Mouse (Mus musculus) frontal cortex, postnatal 10 days (tissue): ENCODE results near the gene Olfr877.

ENCODE experiments used
- DNase-seq, 2 experiments: peaks; one replicate each; pipeline ENCODE4 v3.0.0; 2022; ENCODE audit warnings: low spot score in 2 of 2, mixed read lengths in 1 of 2

Gene Olfr877

GRCm38 (mm10) chr9:37853969-37854368 lies at the start of gene Olfr877:
Gene Olfr877 (plus strand): TSS chr9:37854269.
- DNase-seq, result no peak

DNA sequence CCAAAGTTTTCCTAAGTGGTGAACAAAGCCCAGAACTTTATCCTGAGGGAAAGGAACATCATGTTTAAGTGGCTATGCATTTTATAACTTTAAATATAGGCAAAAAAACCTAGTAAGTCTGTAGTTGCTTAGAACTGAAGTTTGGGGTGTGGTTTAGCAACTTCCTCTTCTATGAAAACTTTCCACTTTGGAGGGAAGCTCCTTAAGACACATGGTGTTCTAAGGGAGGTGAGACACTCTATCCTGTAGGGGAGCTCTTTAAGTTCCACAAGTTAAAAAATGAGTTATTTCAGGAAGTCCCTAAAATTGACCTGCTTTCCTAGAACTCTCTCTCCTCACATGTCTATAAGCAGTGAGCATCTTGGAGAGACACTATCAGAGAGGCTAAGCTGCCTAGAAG lies 46.8 kb upstream of the Olfr877 start:
- DNase-seq, result no peak

DNA sequence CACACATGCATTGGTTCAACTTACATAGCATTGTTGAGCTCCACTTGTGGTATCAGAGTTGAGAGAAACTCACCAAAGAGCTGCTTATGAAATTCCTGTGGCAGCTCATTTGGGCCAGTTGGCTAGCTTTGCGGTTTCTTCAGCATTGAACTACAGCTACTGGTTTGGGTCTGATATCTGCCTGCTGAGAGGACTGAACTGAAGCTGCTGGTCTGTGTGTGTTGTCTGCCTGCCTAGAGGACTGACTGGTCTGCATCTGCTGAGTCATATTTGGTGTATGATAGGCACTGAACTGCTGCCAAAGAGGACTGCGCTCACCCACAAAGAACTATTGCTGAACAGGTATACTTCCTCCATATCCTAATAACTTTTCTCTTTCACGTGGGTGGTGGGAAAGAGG lies 45.6 kb upstream of the Olfr877 start:
- no peak for DNase-seq

DNA sequence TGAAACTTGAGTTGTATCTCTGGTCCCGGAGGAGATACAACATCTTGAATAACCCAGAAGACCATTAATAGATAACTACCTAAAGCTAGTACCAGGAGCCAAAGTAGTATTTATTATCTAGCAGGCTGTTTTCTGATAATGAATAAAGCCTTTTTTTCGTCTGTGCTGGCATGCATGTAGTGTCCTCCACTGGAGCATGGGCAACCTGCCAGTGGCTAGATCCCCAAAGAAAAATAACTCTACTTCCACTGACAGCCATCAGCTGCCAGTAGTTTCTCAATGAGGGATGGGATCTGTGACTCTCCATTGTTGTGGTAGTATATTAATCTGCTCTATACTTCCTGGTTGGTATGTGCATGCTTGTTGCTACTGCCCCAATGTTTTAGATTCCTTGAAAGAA lies 45.1 kb upstream of the Olfr877 start:
- DNase-seq, result no peak

GRCm38 (mm10) chr9:37814696-37815095 lies 39.4 kb upstream of the Olfr877 start:
- peak; percentile 15 to 39 for DNase-seq

GRCm38 (mm10) chr9:37829881-37830280 lies 24.2 kb upstream of the Olfr877 start:
- DNase-seq, result no peak

DNA sequence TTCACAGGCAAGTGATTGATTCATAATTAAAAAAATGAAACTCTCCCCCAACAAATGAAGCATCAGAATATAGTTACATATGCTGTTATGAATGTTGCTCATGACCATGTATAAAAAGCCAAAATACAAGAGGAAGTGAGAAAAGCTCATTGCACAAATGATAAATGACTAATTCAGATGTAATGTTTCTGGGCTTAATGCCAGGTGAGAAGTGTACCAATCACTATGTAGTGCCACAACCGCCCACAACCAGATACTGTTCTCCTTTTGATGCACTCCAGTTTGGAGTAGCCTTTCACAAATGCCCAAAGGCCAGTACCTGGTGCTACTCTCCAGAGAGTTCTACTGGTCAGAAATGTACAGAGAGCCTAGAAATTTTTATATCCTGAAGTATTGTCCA lies 20.7 kb upstream of the Olfr877 start:
- no peak for DNase-seq

DNA sequence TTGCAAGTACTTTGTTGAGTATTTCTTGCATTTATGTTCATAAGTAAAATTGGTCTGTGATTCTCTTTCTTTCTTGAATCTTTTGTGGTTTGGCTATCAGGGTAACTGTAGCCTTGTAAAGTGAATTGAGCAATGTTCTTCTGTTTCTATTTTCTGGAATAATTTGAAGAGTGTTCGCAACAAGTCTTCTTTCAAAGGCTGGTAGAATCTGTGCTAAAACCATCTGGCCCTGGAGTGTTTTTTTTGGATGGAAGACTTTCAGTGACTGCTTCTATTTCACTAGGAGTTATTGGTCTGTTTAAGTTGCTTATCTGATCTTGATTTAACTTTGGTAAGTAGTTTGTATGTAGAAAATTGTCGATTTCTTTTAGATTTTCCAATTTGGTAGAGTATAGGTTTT lies 4.8 kb upstream of the Olfr877 start:
- no peak for DNase-seq

DNA sequence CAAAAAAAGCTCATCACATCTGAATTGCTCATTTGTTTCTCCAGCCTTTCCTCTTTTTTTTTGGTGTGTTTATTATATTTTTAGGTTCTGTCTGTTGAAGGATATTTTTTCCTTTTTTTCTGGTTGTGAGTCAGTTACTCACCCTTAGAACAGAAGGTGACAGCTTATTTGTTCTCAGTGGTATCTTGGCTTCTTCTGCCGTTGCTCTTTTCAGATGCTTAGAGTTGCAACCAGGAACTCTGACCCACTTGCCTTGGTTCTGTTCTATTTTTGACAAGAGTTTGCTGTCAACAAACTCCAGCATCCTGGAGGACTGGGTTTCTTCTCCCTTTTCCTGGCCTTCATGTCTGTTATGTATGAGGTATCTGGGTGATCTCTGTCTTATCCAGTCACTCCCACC lies 9.3 kb downstream of the Olfr877 start:
- no peak for DNase-seq

- DNase-seq, result no peak
Measured at GRCm38 (mm10) chr9:37870246-37870645, 16.2 kb downstream of the Olfr877 start.

DNA sequence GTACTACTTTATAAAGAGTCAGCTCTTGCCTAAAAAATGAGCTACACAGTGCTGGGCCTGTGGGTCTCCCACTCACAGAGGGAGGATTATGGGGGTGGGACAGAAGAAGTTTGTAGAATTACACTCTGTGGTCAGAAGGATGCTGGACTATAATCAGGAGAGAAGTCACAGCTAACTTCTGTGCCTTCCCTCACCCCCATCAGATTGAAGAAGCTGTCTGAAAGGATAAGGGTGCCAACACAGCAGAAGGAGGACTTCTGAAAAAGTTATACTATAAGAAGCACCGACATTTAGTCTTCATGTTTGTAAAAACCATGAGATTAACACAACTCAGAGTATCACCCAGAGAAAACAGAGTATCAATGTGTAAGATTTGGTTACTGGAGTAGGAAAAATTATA lies 17.0 kb downstream of the Olfr877 start:
- no peak for DNase-seq

DNA sequence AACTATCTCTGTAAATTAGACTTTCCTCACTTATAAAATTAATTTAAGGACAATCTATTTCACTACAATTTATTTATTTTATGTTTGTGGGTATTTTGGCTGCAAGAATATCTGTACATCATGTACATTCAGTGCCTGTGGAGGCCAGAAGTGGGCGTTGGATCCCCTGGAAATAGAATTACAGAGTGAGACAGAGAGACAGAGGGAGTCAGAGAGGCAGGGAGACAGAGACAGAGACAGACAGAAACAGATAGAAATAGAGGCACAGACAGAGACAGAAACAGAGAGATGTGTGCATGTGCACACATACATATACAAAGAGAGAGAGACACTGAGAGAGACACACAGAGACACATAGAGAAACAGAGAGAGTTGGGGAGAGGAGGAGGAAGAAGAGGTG lies 17.5 kb downstream of the Olfr877 start:
- DNase-seq, result no peak

DNA sequence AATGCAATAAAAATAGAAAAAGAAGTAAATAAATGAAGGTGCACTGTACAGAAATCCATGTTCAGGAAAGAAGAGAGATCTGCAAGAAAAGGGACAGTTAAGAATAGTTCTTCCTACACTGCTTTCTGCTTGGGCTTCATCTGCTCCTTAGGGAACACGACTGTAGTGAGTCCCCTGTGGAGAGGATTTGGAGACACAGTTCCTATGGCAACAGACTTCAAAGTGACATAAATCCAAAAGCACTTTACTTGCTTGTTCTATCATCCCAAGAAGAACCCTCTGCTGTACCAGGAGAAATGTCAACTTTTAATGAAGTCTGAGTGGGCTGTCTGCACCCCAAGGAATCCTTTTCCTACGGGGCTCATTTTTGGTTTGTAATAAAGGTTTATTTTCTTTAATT lies 36.9 kb downstream of the Olfr877 start:
- DNase-seq, result peak in 1 of 2 experiments; percentile 17

DNA sequence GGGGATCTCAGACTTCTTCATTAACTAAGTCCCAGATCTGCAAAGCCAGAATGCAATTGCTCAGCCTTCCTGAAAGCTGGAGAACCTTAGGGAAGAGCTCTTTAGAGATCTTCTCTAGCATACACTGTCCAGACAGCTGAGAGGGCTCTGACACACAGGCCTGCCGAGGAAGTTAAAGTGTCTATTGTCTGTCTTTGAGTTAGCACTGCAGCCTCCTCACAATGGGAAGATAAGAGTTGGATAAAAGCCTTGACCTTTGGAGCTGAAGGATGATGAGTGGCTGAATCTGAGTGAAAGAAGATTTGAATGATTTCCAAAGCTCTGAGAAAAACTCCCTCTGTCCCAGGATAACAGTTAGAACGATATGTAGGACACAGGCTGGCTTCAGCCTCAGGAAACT lies 42.6 kb downstream of the Olfr877 start, which contains the start of gene Olfr145:
Olfr145 (plus strand) TSS at position 64 of the 400 bp plus-strand sequence.
- DNase-seq, result no peak

- DNase-seq, result no peak
Measured at GRCm38 (mm10) chr9:37905555-37905954, 51.5 kb downstream of the Olfr877 start.
